Mouse (Mus musculus) adrenal gland, postnatal 36 days (tissue): ENCODE measurements at regions not wholly inside any gene's neighbourhood (a gene's known extent, or its start where the extent isn't known, plus 50 kb on each side); places are given as distances from the start of the nearest gene placed in this dataset.

Experiments
- DNase-seq, 2 experiments: peaks; one replicate each; pipeline ENCODE4 v3.0.0; 2021; ENCODE audit warnings: mixed read lengths in 1 of 2

GRCm38 (mm10) chrX:70871209-70871608 is 178.8 kb upstream of the Mamld1 start:
- DNase-seq, result no peak

GRCm38 (mm10) chrX:70881326-70881725 is 168.7 kb upstream of the Mamld1 start:
- peak; percentile 76 to 86 for DNase-seq

GRCm38 (mm10) chrX:70883461-70883860 is 166.6 kb upstream of the Mamld1 start:
- peak; percentile 55 to 60 for DNase-seq

- DNase-seq, result no peak
Observed at GRCm38 (mm10) chrX:70894517-70894916, 155.5 kb upstream of the Mamld1 start.

GRCm38 (mm10) chrX:70895554-70895953 is 154.5 kb upstream of the Mamld1 start:
- DNase-seq, result no peak

- DNase-seq, result no peak
Observed at GRCm38 (mm10) chrX:70897110-70897721, 152.8 kb upstream of the Mamld1 start.

GRCm38 (mm10) chrX:70898836-70899235 is 151.2 kb upstream of the Mamld1 start:
- DNase-seq, result peak in 1 of 2 experiments; percentile 3

GRCm38 (mm10) chrX:70899720-70900479 is 150.2 kb upstream of the Mamld1 start:
- DNase-seq, result no peak

GRCm38 (mm10) chrX:70925646-70926045 is 124.4 kb upstream of the Mamld1 start:
- no peak for DNase-seq

- DNase-seq, result no peak
Observed at GRCm38 (mm10) chrX:70931944-70932343, 118.1 kb upstream of the Mamld1 start.

GRCm38 (mm10) chrX:70945382-70945781 is 104.7 kb upstream of the Mamld1 start:
- DNase-seq, result no peak

GRCm38 (mm10) chrX:70946052-70946451 is 104.0 kb upstream of the Mamld1 start:
- no peak for DNase-seq

- no peak for DNase-seq
Observed at GRCm38 (mm10) chrX:70949232-70949631, 100.8 kb upstream of the Mamld1 start.

GRCm38 (mm10) chrX:70953022-70953421 is 97.0 kb upstream of the Mamld1 start:
- no peak for DNase-seq
